Mouse (Mus musculus): ENCODE data around the gene Pofut1. TPM values are rescaled to one million over a fixed set of nuclear protein-coding genes. Genes with fewer than 3 reads are reported as not detected.

Gene Pofut1
- polyA plus RNA-seq (2014; fragmentation: Nextera tagmentation; extraction: Ambion mirVana) = 5.3 and 6.3 TPM in 2 replicates

GRCm38 (mm10) chr2:153241250-153242014, at the start of gene Pofut1, which contains the start of gene Plagl2:
Gene Pofut1, plus strand, starts transcription at chr2:153241533.
Gene Plagl2, minus strand, starts transcription at chr2:153241426.
- Histone ChIP-seq H3K27ac (peak within 1 kb of the TSS; percentile 83), H3K9me3 (ENCODE audit: control insufficient read depth, low read length) (no peaks in the 10 kb centered on the region), H3K36me3 (replicated peaks; ENCODE audit: control insufficient read depth, insufficient read depth) (peaks cover 11% of the 10 kb centered on the region; the same call in 1 of the 2 replicates), H3K27me3 (ENCODE audit: control insufficient read depth, insufficient read depth, low read length) (no peaks in the 10 kb centered on the region), H3K9ac (peak within 1 kb of the TSS; percentile 98), H3K4me3 (replicated peaks; ENCODE audit: low read length) (peak within 1 kb of the TSS; percentile 94), H3K4me1 (replicated peaks; ENCODE audit: control insufficient read depth, insufficient read depth, low read length) (peaks cover 37% of the 10 kb centered on the region), H3K4me2 (replicated peaks) (peak within 1 kb of the TSS; percentile 90)
- WGBS = under 1% methylated on average over 55 of the region's 72 CpGs
- DNase-seq (ENCODE audit: low spot score) (peak; percentile 91), ATAC-seq (ENCODE audit: low FRiP score) (peak; percentile 98)

DNA sequence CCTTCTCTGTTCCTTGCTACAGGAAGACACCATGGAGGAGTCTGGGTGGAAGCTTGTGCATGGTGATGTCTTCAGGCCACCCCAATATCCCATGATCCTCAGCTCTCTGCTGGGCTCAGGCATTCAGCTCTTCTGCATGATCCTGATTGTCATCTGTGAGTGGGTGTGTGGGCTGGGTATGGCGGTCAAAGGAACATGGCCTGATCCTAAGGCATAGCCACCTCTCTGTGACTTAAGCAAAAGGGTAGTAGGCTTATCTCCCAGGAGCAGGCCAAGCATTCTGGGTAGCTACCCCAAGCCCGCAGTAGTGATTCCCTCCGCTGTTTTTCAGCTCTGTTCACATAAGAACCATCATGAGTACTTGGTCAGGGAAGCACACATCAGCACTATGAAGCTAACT, 47.1 kb upstream of the Pofut1 start:
- WGBS = 98% methylated on average over 3 of the region's 3 CpGs
- H3K4me1 ChIP-seq (replicated peaks; ENCODE audit: control insufficient read depth, insufficient read depth, low read length) = no peaks in the 10 kb centered on the region
- H3K4me2 ChIP-seq (replicated peaks) = no peak overlapping the region
- H3K9me3 ChIP-seq (ENCODE audit: control insufficient read depth, low read length) = no peaks in the 10 kb centered on the region
- no peak for DNase-seq (ENCODE audit: low spot score)
- ATAC-seq (ENCODE audit: low FRiP score) = no peak
- H3K36me3 ChIP-seq (replicated peaks; ENCODE audit: control insufficient read depth, insufficient read depth) = peaks cover 88% of the 10 kb centered on the region
- no peak overlapping the region for H3K27ac ChIP-seq
- no peaks in the 10 kb centered on the region for H3K27me3 ChIP-seq (ENCODE audit: control insufficient read depth, insufficient read depth, low read length)
- H3K9ac ChIP-seq = no peak overlapping the region
- no peak overlapping the region for H3K4me3 ChIP-seq (replicated peaks; ENCODE audit: low read length)

DNA sequence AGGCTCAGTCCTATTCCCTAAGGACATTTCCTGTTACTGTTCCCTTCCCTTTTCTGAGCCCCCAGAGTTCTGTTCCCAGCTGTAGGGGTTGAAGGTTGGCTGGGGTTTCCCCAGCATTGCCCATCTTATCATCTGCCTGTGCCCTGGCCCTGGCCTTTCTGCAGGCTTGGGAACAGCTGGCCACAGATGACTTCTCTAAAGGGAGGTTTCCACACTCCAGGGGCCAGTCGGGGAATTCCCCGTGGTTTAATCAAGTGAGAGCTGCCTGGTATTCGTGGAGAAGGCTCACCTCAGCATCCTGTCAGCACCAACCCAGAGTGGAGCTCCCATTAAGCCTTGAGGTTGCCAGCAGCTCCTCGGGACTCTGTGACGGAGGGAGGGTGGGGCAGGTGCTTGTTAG, 42.8 kb upstream of the Pofut1 start:
- H3K27me3 ChIP-seq (ENCODE audit: control insufficient read depth, insufficient read depth, low read length) = no peaks in the 10 kb centered on the region
- H3K36me3 ChIP-seq (replicated peaks; ENCODE audit: control insufficient read depth, insufficient read depth) = peaks cover 80% of the 10 kb centered on the region
- DNase-seq (ENCODE audit: low spot score) (no peak), ATAC-seq (ENCODE audit: low FRiP score) (no peak)
- no peaks in the 10 kb centered on the region for H3K9me3 ChIP-seq (ENCODE audit: control insufficient read depth, low read length)
- H3K4me1 ChIP-seq (replicated peaks; ENCODE audit: control insufficient read depth, insufficient read depth, low read length) = no peaks in the 10 kb centered on the region
- no peak overlapping the region for H3K4me2 ChIP-seq (replicated peaks)
- WGBS = 79% methylated on average over 5 of the region's 5 CpGs
- no peak overlapping the region for H3K27ac ChIP-seq
- no peak overlapping the region for H3K4me3 ChIP-seq (replicated peaks; ENCODE audit: low read length)
- no peak overlapping the region for H3K9ac ChIP-seq

- Histone ChIP-seq H3K27ac (no peak overlapping the region), H3K36me3 (replicated peaks; ENCODE audit: control insufficient read depth, insufficient read depth) (peaks cover 82% of the 10 kb centered on the region), H3K4me1 (replicated peaks; ENCODE audit: control insufficient read depth, insufficient read depth, low read length) (no peaks in the 10 kb centered on the region), H3K4me2 (replicated peaks) (no peak overlapping the region), H3K9me3 (ENCODE audit: control insufficient read depth, low read length) (no peaks in the 10 kb centered on the region), H3K4me3 (replicated peaks; ENCODE audit: low read length) (no peak overlapping the region), H3K27me3 (ENCODE audit: control insufficient read depth, insufficient read depth, low read length) (no peaks in the 10 kb centered on the region), H3K9ac (no peak overlapping the region)
- ATAC-seq (ENCODE audit: low FRiP score) (no peak), DNase-seq (ENCODE audit: low spot score) (no peak)
- WGBS = 95% methylated on average over 2 of the region's 2 CpGs
Observed at GRCm38 (mm10) chr2:153199114-153199513, 42.2 kb upstream of the Pofut1 start.

GRCm38 (mm10) chr2:153202766-153203165, 38.6 kb upstream of the Pofut1 start:
- no peak for ATAC-seq (ENCODE audit: low FRiP score)
- WGBS = 76% methylated on average over 1 of the region's 1 CpGs
- Histone ChIP-seq H3K4me2 (replicated peaks) (no peak overlapping the region), H3K9ac (no peak overlapping the region), H3K27me3 (ENCODE audit: control insufficient read depth, insufficient read depth, low read length) (no peaks in the 10 kb centered on the region), H3K27ac (no peak overlapping the region), H3K4me3 (replicated peaks; ENCODE audit: low read length) (no peak overlapping the region), H3K36me3 (replicated peaks; ENCODE audit: control insufficient read depth, insufficient read depth) (peaks cover 91% of the 10 kb centered on the region), H3K9me3 (ENCODE audit: control insufficient read depth, low read length) (no peaks in the 10 kb centered on the region), H3K4me1 (replicated peaks; ENCODE audit: control insufficient read depth, insufficient read depth, low read length) (no peaks in the 10 kb centered on the region)
- no peak for DNase-seq (ENCODE audit: low spot score)

DNA sequence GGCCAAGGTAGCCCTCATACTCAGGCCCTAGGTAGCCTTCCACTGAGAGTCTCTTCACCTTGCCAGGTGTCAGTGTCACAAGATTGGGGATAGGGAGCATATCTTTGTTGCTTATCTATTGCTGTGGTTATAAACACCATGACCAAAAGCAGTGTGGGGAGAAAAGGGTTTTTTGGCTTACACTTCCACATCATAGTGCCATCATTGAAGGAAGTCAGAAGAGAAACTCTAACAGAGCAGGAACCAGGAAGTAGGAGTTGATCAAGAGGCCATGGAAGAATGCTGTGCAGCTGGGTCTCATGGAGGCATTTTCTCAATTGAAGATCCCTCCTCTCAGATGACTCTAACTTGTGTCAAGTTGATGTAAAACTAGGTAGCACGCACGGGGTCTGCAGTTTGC, 33.2 kb upstream of the Pofut1 start:
- Histone ChIP-seq H3K9me3 (ENCODE audit: control insufficient read depth, low read length) (no peaks in the 10 kb centered on the region), H3K36me3 (replicated peaks; ENCODE audit: control insufficient read depth, insufficient read depth) (peaks cover 69% of the 10 kb centered on the region), H3K27ac (no peak overlapping the region), H3K9ac (no peak overlapping the region), H3K4me1 (replicated peaks; ENCODE audit: control insufficient read depth, insufficient read depth, low read length) (no peaks in the 10 kb centered on the region), H3K4me2 (replicated peaks) (no peak overlapping the region), H3K4me3 (replicated peaks; ENCODE audit: low read length) (no peak overlapping the region), H3K27me3 (ENCODE audit: control insufficient read depth, insufficient read depth, low read length) (no peaks in the 10 kb centered on the region)
- 100% methylated on average over 2 of the region's 2 CpGs for WGBS
- DNase-seq (ENCODE audit: low spot score) (no peak), ATAC-seq (ENCODE audit: low FRiP score) (no peak)

- ATAC-seq (ENCODE audit: low FRiP score) = no peak
- DNase-seq (ENCODE audit: low spot score) = no peak
- H3K36me3 ChIP-seq (replicated peaks; ENCODE audit: control insufficient read depth, insufficient read depth) = peaks cover 58% of the 10 kb centered on the region
- H3K27ac ChIP-seq = no peak overlapping the region
- H3K4me3 ChIP-seq (replicated peaks; ENCODE audit: low read length) = no peak overlapping the region
- H3K27me3 ChIP-seq (ENCODE audit: control insufficient read depth, insufficient read depth, low read length) = no peaks in the 10 kb centered on the region
- no peak overlapping the region for H3K4me2 ChIP-seq (replicated peaks)
- no peak overlapping the region for H3K9ac ChIP-seq
- H3K4me1 ChIP-seq (replicated peaks; ENCODE audit: control insufficient read depth, insufficient read depth, low read length) = no peaks in the 10 kb centered on the region
- no peaks in the 10 kb centered on the region for H3K9me3 ChIP-seq (ENCODE audit: control insufficient read depth, low read length)
- WGBS = 87% methylated on average over 5 of the region's 5 CpGs
Observed at GRCm38 (mm10) chr2:153209286-153209685, 32.0 kb upstream of the Pofut1 start.

DNA sequence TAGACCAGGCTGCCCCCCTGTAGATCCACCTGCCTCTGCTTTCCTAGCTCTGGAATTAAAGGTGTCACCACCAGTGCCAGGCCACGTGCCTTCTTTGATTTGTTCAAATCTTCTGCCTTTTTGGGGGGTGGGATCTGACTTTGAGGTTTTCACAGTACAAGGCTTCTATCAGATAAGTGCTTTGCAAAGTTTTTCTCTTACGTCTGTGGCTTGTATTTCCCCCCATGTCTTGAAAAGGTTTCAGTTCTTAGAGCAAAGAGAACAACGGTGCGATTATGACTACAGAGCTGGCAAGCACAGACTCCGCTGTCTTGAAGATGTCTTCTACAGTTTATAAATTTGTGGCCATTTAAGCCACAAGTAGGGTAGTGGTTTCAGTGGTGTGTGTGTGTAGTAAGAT, 29.9 kb upstream of the Pofut1 start:
- Histone ChIP-seq H3K27ac (no peak overlapping the region), H3K27me3 (ENCODE audit: control insufficient read depth, insufficient read depth, low read length) (no peaks in the 10 kb centered on the region), H3K4me1 (replicated peaks; ENCODE audit: control insufficient read depth, insufficient read depth, low read length) (no peaks in the 10 kb centered on the region), H3K36me3 (replicated peaks; ENCODE audit: control insufficient read depth, insufficient read depth) (peaks cover 36% of the 10 kb centered on the region), H3K9ac (no peak overlapping the region), H3K4me2 (replicated peaks) (no peak overlapping the region), H3K4me3 (replicated peaks; ENCODE audit: low read length) (no peak overlapping the region), H3K9me3 (ENCODE audit: control insufficient read depth, low read length) (no peaks in the 10 kb centered on the region)
- 96% methylated on average over 5 of the region's 5 CpGs for WGBS
- ATAC-seq (ENCODE audit: low FRiP score) (no peak), DNase-seq (ENCODE audit: low spot score) (no peak)

DNA sequence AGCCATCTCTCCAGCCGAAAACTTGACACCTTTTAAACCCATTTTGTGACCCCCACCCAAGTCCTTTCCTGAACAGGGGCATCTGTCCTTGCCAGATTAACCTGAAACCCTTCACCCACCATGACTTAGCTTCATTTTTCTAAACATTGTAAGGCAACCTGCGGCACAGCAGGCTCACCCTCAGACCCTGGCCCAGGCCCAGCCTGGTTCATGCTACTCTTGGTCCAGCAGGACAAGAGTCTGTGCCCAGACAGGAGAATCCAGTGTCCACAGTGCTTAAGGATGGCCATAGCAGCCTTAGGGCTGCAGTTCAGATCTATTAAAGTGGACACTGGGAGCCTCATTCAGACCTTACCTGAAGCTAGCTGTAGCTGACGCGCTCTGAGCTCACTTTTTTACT, 28.0 kb upstream of the Pofut1 start:
- H3K27me3 ChIP-seq (ENCODE audit: control insufficient read depth, insufficient read depth, low read length) = no peaks in the 10 kb centered on the region
- no peak for ATAC-seq (ENCODE audit: low FRiP score)
- H3K9me3 ChIP-seq (ENCODE audit: control insufficient read depth, low read length) = no peaks in the 10 kb centered on the region
- H3K4me2 ChIP-seq (replicated peaks) = no peak overlapping the region
- H3K36me3 ChIP-seq (replicated peaks; ENCODE audit: control insufficient read depth, insufficient read depth) = peaks cover 17% of the 10 kb centered on the region
- H3K4me3 ChIP-seq (replicated peaks; ENCODE audit: low read length) = no peak overlapping the region
- DNase-seq (ENCODE audit: low spot score) = no peak
- WGBS = 89% methylated on average over 4 of the region's 4 CpGs
- H3K27ac ChIP-seq = no peak overlapping the region
- H3K4me1 ChIP-seq (replicated peaks; ENCODE audit: control insufficient read depth, insufficient read depth, low read length) = no peaks in the 10 kb centered on the region
- no peak overlapping the region for H3K9ac ChIP-seq
